Mouse (Mus musculus) ZHBTc4 (cell line): ENCODE data around the gene Sds.
"Not testable (repeated sequence)": the region's sequence is repeated elsewhere in the genome, so short reads cannot be mapped to it uniquely, and the experiment has no call there.

Experiments used
- DNase-seq: peaks from one replicate; pipeline ENCODE4 v3.0.0-alpha.2; 2011; ENCODE audit warnings: low read depth, low spot score

The Sds gene

DNA sequence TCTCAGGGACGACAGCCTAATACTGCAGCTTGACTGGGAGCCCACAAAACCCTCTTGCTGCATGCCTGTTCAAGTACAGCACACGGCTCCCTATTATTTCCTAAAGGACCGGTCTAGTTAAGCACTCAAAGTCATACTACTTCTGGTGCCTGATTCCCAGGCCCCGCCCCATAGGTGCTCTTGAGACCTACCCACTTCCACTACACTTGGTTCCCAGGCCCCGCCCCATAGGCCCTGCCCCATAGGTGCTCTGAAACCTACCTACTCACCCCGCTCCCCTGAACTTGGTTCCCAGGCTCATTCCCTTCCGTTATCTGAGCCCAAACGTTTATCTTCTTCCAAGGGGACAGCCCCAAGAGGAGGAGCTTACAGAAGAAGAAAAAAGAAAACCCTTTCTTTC, 11.5 kb downstream of the Sds start:
- DNase-seq: no peak

DNA sequence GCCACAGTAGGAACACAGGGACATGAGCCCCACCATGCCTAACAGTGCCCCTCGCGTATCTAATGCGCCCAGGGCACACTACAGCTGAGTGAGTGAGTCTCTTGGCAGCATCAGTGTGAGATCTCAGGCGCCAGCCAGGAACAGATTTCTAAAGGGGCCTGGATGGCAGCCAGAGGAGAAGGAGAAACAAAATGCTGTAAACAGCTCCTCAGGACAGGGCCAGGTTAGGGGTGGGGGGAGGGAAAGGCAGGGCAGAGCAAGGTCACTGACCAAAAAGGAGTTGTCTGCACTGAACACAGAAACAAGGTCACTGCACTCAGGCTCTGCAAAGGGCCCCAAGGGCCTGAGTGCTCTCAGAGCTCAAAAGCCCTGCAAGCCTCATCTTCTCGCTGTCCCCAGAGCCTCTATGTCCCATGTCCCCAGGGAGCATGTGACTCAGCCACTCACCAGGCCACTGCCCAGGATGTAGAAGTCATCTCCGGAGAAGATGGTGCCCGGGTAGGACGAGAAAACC, 14.4 kb downstream of the Sds start:
- peak; percentile 43 for DNase-seq

DNA sequence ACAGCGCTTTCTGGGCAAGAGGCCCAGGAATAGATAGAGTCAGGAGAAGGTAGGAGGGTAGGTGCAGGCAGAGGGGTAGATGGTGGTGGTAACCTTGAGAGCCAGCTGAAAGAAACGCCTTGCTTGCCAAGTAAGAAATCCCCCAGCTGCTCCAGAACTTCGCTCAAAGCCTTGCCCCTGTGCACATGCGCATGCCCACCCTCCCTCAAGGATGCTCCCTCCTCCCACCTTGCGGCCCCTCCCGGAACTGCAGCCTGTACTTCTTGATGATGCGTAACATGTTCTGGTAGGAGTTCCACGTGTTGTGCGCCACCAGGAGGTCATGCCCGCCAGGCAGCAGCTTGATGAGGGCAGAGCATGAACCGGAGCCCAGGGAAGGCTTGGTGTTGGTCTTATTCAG, 16.1 kb downstream of the Sds start:
- DNase-seq: peak; percentile 96

DNA sequence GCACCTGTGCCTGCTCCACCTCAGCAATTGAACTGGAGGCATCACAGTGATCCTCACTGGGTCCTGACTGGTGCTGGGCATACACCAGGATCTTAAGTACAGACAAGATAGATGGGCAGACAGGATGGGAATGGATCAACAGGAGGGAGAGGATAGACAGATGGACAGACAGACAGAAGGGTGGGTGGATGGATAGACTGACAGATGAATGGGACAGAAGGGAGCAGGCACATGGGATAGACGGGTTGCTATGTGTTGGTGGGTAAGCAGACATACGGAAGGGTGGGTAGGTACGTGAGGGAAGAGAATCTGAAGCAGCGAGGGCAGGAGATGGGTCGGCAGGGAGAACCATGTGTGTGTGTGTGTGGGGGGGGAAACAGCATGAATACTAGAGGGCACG, 17.1 kb downstream of the Sds start:
- DNase-seq: no peak

DNA sequence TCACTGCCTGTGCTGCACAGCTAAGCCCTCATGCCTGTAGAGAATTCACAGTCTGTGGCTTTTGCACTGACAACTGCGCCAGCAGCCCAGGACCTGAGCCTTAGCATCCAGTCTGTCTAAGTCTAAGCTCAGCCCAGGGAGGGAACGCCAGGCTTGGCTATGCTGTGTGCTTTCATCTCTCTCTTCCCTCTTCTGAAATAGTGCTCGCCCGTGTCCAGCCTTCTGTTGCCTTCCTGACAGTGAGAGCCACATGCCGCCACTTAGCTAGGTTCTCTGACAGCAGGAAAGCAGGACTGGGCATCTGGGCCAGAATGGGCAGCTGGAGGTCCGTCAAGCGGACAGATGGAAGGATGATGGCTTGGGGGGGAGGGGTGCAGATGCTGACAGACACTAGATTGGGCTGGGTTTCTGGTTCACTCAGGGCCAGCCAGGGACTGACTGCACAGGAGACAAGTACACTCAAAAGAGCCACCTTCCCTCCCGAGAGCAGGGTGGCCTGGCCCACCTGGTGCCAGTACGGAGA, 17.6 kb downstream of the Sds start:
- no peak for DNase-seq

DNA sequence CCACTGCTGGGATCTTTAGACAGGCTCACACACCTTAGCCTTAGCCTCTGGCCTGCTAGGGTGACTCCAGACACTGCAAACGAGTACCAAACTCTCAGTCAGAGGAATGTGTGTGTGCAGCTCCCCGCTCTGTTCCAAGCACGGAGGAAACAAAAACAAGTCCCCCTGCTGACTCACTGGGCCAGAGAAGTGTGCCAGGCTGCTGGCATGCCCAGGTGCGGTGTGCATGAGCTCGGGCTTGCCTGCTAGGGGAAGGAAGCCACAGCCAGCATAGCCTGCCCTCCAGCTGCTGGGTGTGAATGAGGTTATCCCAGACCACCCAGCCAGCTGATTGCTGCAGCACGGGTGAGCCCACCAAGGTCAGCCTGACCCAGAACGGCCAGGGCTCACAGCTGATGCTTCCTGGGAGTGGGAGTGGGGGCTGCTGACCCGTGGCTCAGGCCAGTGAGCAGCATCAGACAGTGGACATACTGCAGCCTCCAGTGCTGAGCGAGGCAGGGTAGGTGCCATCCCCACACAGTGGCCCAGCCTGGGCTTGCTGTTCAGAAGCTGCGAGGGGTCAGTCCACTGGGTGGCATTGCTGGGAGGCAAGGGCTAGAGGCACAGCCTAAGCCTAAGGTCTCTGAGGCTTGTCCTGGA, 18.9 kb downstream of the Sds start:
- no peak for DNase-seq

DNA sequence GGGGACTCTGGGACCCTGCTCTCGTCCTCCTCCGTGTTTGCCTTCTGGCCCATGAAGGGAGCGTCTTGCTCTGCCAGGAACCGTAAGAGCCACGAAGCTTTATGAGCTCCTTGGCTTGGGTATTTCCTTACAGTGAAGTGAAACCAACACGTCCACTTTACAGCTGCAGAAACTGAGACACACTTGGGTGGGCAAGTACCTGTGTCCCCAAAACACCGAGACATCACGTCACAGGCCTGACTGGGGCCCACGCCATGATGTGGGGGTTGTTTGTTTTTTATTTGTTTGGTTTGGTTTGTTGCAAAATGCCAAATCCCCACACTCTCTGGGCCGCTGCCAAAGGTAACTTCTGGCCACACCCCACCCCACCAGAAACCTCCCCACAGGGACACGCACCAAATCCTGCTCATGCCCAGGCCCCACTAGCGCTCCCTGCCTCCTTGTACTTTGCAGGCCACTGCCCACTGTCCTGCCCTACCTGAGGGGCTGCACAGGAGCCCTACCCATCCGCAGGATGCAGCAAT, 19.4 kb downstream of the Sds start:
- no peak for DNase-seq

DNA sequence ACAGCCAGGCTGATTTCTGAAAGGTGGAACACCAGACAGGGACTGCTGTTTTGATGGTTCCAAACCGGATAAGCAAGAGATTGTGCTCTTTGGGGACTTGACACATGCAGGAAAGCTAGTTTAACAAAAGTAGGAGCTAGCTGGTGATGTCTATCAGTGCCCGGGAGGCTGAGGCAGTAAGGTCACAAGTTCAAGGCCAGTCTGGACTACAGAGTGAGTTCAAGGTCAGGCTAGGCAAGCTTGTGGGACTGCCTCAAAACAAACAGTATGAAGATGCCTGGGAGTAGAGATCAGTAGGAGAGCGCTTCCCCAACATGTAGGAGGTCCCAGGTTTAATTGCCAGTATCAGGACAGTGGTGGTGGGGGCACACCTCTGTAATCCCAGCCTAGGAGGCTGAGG, 20.7 kb downstream of the Sds start:
- DNase-seq: peak; percentile 52

DNA sequence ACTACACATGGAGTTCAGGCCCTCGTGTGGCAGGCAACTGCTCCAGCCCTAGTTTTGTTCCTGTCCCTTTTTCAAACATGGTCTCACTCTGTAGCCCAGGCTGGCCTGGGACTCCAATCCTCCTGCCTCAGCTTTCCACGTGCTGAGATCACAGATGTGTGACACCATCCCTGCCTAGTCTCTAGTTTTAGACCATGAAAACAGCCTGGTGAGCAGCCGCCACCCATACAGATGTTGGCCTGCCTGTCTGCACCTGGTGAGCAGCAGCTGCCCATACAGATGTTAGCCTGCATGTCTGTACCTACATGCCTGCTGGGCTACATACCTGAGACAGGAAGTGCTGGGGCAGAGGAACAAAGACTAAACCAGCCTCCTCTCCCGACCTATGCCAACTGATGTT, 22.9 kb downstream of the Sds start:
- no peak for DNase-seq

DNA sequence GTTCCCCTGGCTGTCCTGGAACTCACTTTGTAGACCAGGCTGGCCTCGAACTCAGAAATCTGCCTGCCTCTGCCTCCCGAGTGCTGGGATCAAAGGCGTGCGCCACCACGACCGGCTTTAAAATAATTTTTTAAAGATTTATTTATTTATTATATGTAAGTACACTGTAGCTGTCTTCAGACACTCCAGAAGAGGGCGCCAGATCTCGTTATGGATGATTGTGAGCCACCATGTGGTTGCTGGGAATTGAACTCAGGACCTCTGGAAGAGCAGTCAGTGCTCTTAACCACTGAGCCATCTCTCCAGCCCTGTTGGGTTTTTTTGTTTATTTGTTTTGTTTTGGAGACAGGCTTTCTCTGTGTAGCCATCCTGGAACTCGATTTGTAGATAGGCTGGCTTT, 24.3 kb downstream of the Sds start:
- not testable (repeated sequence) for DNase-seq

DNA sequence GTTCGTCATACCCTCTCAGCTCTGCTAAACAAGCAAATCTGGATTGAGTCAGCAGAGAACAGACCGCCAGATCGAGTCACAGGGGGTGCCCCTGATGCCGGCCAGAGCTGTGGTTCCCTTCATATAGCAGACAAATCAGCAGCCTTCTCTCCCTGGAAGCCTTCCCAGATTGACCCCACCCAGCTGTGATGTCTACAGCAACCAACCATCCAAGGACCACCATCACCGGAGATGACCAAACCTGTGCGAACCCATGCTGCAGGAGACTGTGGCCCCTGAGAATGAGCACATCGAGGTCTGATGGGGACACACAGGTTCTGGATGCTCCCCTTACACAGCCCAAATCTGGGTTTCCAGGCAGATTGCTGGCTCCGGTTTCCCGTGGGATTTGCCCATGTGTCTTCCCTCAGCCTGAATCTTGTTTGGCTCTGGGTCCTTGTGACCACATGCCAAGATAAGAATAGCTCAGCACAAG, 25.9 kb downstream of the Sds start:
- DNase-seq: no peak

DNA sequence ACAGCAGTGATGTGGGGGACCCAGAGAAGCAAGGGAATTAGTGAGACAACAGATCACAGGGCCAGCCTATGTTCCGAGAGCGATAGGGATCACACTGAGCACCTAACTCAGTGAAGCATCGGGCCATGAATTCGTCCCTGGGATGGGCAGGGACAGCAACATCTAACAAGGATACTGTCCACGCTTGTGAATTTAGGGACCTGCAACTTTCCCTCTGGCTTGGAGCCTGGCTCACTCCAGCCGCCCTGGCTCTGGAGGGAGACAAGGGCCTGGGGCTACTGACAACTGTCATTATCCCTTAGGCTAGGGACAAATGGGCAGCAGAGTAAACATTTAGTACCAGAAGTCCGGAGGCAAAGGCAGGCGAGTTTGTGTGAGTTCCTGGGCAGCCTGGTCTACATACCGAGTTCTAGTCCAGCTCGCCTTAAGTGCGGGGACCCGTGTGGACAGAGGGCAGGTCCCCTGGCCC, 26.4 kb downstream of the Sds start:
- DNase-seq: no peak

DNA sequence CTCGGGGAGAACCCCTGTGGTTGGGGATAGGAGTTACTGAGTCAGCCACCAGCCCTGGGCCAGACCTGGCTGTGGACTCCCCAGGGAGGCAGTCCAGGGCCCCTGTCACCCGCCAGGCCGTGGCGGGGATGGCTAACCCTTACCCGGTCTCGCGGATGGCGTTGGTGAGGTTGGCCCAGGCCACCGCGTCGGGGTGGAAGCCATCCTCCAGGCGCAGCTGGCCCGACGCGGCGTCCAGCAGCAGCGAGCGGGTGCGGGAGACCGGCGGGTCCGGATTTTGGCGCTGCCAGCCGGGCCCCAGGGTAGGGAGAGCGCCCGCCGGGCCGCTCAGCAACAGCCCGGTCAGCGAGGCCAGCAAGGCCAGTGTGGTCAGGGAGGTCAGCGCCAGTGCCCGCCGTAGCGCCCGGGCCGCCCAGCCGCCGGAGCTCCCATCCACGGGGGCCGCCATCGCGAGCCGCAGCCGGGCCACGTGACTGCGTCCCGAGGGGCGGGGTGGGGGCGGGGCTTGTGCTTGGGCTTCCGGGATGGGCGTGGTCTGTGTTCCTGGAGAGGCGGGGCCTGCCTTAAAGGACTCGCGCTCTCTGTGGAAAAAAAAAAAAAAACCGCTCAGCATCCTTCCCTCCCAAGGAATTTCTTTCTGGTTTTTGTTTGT, 26.9 kb downstream of the Sds start, which contains the start of gene Plbd2:
Gene Plbd2 (minus strand): TSS at position 482 of the 652 bp plus-strand sequence.
- DNase-seq: peak; percentile 93

DNA sequence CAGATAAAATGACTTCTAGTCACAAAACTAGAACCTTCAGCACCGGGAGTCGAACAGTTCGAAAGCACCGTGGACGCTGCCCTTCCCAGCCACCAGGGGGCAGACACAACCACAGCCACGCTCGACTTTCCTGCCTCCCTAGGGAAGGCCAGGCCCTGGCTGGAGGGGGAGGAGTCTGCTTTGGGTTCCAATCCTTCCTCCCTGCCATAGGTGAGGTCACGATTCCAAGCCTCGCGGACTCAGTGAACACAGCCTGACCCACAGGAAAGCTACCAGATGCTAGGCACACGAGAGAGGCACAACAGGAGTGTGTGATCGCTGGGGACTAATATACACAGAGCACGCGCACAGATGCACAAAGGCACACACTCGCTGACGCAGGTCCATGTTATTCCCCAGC, 29.0 kb downstream of the Sds start:
- DNase-seq: peak; percentile 96

DNA sequence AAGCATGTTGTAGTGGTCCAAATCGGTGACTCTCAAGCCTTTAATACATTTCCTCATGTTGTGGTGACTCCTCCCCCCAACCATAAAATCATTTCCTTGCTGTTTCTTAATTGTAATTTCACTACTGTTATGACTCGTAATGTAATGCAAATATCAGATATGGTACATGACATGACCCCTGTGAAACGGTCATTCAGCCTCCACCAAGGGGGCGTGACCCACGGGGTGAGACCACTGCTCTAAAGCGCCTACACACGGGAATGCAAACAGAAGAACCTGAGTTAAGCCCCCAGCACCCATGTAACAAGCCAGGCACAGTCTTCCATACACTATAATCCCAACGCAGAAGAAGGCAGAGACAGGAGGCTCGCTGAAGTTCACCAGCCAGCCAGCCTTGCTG, 29.5 kb downstream of the Sds start:
- no peak for DNase-seq

DNA sequence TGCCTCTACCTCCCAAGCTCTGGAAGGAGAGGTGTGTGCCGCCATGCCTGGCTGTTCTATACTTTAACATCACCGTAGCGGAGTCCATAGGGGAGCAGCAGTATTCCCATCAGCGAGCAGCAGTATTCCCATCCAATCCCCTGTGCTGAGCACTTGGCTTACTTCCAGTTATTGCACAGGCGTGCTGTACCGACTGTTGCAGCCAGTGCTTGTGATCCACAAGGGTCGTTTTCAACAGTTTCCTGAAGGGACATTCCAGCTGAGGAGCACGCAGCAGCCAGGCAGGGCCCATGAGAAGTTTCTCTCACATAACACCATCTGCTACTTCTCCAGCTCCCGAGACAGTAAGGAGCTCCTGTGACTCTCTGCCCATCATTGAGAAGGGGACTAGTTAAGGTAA, 30.2 kb downstream of the Sds start:
- DNase-seq: no peak

DNA sequence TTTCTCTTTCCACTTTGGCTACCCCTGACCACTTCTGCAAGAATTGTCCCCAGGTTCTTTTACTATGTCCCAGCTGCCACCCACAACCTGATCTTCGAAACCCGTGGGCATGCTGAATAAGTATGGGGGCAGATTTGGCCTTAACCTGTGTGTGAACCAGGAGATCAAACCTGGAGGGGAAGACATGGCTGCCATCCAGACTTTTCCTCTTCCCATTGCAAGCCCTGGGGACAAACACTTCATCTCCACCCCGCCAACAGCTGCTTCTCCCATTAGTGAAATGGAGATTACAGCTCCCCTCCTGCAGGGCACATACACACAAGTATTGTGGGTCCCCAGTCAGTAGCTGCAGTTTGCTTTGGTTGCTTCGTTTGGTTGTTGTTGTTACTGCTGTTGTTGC, 31.0 kb downstream of the Sds start:
- DNase-seq: no peak

DNA sequence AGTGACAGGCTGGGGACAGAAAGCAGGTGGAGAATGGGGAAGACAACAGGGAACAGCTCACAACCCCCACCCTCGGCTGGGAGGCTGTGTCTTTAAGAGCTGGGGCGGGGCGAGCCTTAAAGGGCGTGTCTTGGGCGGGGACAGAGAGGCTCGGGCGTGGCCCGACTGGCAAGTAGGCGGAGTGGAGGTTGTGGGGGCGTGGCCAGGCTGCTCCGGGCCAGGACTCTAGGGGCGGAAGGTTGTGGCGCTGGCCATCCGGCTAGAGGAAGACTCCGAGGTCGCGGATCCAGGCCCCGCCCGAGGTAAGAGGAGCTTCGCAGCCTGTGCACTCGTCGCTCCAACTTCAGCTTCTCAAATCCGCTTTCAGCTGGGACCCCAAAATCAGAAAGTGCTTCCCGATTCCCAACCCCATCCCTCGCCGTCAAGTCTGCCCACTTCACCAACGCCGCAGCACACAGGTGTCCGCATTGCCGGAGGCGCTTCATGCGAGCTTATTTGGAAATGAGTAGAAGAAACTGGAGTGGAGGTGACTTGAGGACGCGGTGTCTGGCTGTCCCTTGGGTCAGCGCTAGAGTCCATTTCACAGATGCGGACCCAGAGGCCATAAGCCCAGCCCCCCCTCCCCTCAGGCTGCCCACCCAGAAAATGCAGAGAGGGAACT, 34.8 kb downstream of the Sds start, which contains the start of gene Slc8b1:
Gene Slc8b1 (plus strand): TSS at position 187 of the 661 bp plus-strand sequence.
- DNase-seq: peak; percentile 96

DNA sequence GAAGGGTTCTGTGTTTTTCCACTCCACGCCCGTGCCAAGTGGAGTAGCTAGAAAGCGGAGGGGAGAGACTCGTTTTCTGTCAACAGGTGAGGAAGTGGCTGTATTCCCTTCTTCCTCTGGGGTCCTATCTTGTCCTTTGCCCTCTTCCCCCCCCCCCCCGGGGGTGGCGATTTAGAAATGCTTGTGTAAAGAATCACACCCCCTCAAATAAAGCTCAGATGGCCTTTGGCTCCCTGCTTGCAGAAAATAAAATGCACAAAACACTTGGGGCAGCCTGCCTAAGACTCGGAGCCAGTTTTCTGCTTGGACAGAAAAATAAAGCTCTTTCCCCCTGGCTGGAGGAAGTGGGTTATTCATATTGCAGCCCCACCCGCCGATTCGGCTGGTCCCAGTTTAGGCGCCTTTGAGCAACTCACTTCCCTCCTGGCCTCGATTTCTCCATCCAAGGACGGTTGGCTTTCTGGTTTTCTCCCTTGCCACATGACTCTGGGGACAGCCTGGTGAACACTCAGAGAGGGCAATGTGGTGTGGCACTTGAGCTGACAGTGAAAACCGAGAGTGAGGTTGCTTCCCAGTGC, 35.4 kb downstream of the Sds start:
- peak; percentile 31 for DNase-seq

DNA sequence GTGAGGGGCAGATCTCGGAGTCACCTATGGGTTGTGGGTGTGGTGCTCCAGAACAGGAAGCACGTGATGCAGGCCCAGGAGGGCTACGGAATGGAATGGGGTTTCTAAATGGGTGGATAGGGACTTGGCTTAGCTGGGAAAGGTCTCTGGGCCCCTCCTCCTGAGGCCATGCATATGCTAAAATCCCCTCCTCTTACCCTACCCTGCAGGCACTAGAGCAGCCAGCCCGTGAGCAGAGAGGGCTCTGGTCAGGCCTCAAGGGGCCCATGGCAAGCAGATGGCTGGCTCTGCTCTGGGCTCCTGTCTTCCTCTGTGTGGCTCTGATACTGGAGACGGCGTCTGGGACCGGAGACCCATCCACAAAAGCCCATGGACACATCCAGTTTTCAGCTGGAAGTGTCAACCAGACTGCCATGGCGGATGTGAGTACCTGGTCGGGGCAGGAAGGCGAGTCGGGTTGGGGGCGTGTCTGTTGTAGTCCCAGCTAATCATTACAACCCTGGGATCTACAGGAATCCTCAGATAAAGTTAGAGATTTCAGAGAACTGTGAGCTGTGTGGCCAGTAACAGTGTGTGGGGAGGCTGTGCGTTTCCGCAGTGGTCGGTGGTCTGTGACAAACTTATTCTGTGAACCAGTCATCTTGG, 36.7 kb downstream of the Sds start:
- peak; percentile 95 for DNase-seq

DNA sequence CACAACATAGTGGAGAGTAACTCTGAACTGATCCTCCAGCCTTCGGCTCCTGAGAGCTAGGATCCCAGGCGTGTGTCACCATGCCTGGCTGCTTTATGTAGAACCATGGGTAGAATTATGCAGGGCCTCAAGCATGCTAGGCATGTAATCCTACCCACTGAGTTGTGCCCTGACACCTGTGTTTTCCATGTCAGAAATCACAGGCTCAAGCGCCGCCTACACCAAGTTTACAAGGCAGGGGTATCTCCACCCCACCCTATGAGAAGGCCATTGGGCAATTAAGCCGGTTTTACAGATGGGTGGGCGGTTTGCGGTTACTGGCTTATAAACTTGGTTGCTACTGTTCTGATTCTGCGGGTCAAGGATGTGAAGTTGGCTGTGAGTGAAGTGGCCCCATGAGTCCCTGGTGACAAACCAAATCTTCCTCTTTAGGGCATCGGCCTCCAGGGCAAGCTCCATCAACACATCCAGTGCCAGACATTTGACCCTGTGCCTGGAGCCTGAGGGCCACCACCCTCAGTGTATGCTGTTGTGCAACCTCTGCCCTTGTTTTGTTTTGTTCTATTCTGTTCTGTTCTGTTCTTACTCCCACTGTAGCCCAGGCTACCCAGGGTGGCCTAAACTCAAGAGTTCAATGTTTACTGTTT, 37.8 kb downstream of the Sds start:
- DNase-seq: no peak
